Mouse (Mus musculus): ENCODE results near the gene Stoml1.

- no peak for TF ChIP-seq POLR2A (IDR thresholded peaks at IDR 0.05; ENCODE audit: low read depth, low read length)
- TF ChIP-seq CTCF (IDR thresholded peaks at IDR 0.05; ENCODE audit: extremely low read depth, insufficient read depth, insufficient read length, insufficient replicate concordance): no peak
These were observed 43.3 kb upstream of the Stoml1 start for GRCm38 (mm10) chr9:58209462-58210303.

Data from spleen, adult 2 months (tissue).